In the genomic region with DNA sequence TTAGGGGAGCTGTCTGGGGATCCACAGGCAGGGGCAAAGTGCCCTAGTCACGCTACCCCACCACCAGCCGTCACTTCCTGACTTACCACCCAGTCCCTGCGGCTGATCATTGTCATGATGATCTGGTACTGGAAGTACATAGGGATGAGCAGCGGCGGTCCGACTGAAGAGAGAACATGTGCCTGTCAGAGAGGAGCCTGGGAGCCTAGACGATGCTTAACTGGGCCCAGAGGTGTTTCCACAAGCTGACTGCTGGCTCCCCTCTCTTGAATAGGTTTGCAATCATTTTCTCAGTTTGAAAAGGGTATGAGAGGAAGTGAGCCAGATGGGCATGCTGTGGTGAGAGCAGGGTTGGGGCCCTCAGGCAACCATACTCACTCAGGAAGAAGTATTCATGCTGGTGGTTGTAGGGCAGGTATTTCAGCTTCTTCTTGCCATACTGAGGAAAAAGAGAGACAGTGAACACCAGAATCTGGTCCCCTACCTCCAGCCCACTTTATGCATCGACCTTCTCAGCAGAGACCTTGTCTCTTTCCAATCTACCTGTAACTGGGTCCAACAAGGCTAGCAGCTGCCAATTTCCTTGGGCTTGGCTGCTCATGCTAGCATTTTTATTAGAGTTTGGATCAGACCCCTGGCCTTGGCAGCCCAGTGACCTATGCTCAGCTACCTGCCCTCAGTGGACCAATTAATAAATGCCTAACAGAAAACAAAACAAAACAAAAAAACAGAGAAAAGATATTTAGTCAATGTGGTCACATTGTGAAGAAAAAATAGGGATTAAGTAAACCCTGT, we compare ENCODE assay signal across 12 mouse cellular contexts. TPM values are rescaled to one million over a fixed set of nuclear protein-coding genes. Genes with fewer than 3 reads are reported as not detected.
DNase-seq lines count a peak whose midpoint lies in the region; ATAC-seq and TF ChIP-seq lines count a peak whose summit lies in the region.
"Had no signal": no experiment of that assay in that cellular context is flagged by ENCODE, and none has a peak within 500 bp of the region (broad histone marks: within the 10 kb centered on the region; RNA-seq: fewer than 3 reads in every experiment).

No protein-coding gene starts in this region.

- no peak for ATAC-seq in liver, postnatal 0 days
- ATAC-seq in liver, embryonic 11.5 days (replicated peaks; ENCODE audit: low FRiP score): no peak
- ATAC-seq in megakaryocyte progenitor cell, adult 5-6 weeks (replicated peaks; ENCODE audit: poor library complexity): peak; percentile 37
- ATAC-seq in monocyte, adult 5-6 weeks (replicated peaks; ENCODE audit: insufficient number of reproducible peaks, low FRiP score, low TSS enrichment, poor library complexity, severe bottlenecking): no peak
- ATAC-seq: inflammation-experienced regulatory T-cells, adult 6 months had no signal

- 0 out of 2 replicates have a peak overlapping the region, but pooled peaks have one; percentile 3 for H3K27ac ChIP-seq in liver, postnatal 0 days (ENCODE audit: low read depth)
- no peak overlapping the region for H3K27ac ChIP-seq in liver, embryonic 11.5 days (ENCODE audit: low read depth, low read length)
- H3K27ac ChIP-seq: embryonic facial prominence, embryonic 12.5 days; midbrain, embryonic 10.5 days had no signal

- DNase-seq in heart, adult 11 months: peak; percentile 88
- DNase-seq in heart, postnatal 14 days: no peak
- DNase-seq in liver, postnatal 0 days: no peak
- no peak for DNase-seq in liver, embryonic 11.5 days (ENCODE audit: low spot score)
- no peak for DNase-seq in retina, embryonic 14.5 days (ENCODE audit: low spot score)
- DNase-seq in heart, adult 18-20 months: no peak
- DNase-seq: cerebellum, adult 9-10 months had no signal

- no peaks in the 10 kb centered on the region for H3K27me3 ChIP-seq in liver, postnatal 0 days (ENCODE audit: insufficient read depth, low read length)
- no peaks in the 10 kb centered on the region for H3K27me3 ChIP-seq in liver, embryonic 11.5 days (replicated peaks; ENCODE audit: control insufficient read depth, insufficient read depth, low read length)
- H3K27me3 ChIP-seq: embryonic facial prominence, embryonic 12.5 days had no signal

- H3K9ac ChIP-seq in liver, postnatal 0 days (replicated peaks): no peak overlapping the region
- no peak overlapping the region for H3K9ac ChIP-seq in liver, embryonic 11.5 days (ENCODE audit: low read depth, low read length)
- H3K9ac ChIP-seq: embryonic facial prominence, embryonic 12.5 days had no signal

- intact Hi-C loops in heart, postnatal 14 days (cut with DNase I): no loop called here

- H3K36me3 ChIP-seq in liver, postnatal 0 days (replicated peaks; ENCODE audit: insufficient read depth, low read length): peaks cover 54% of the 10 kb centered on the region
- peaks cover 70% of the 10 kb centered on the region for H3K36me3 ChIP-seq in liver, embryonic 11.5 days (ENCODE audit: control insufficient read depth, insufficient read depth, low read length)

- no peaks in the 10 kb centered on the region for H3K9me3 ChIP-seq in liver, postnatal 0 days (ENCODE audit: low read length)
- no peaks in the 10 kb centered on the region for H3K9me3 ChIP-seq in liver, embryonic 11.5 days (ENCODE audit: control insufficient read depth, low read length)
- H3K9me3 ChIP-seq: embryonic facial prominence, embryonic 12.5 days; midbrain, embryonic 10.5 days had no signal

- 80% methylated on average over 8 of the region's 8 CpGs for WGBS in liver, postnatal 0 days (ENCODE audit: insufficient replicate concordance)
- WGBS in liver, embryonic 11.5 days: 88% methylated on average over 8 of the region's 8 CpGs

- TF ChIP-seq CTCF in liver, postnatal 0 days (IDR thresholded peaks at IDR 0.05; ENCODE audit: low read depth): no peak

- H3K4me1 ChIP-seq in liver, postnatal 0 days (ENCODE audit: insufficient read depth): peaks cover 13% of the 10 kb centered on the region
- H3K4me1 ChIP-seq in liver, embryonic 11.5 days (replicated peaks; ENCODE audit: control insufficient read depth, insufficient read depth, low read length): peaks cover 14% of the 10 kb centered on the region
- H3K4me1 ChIP-seq: embryonic facial prominence, embryonic 12.5 days; midbrain, embryonic 10.5 days had no signal

- no peak for TF ChIP-seq EP300 in liver, postnatal 0 days (IDR thresholded peaks at IDR 0.05; ENCODE audit: low read depth)

- no peak overlapping the region for H3K4me3 ChIP-seq in liver, postnatal 0 days (ENCODE audit: low read depth, low read length)
- H3K4me3 ChIP-seq in liver, embryonic 11.5 days (ENCODE audit: low read depth, low read length): no peak overlapping the region
- H3K4me3 ChIP-seq: embryonic facial prominence, embryonic 12.5 days; midbrain, embryonic 10.5 days had no signal

- H3K4me2 ChIP-seq in liver, postnatal 0 days (ENCODE audit: low read depth, low read length): no peak overlapping the region
- H3K4me2 ChIP-seq in liver, embryonic 11.5 days: no peak overlapping the region
- H3K4me2 ChIP-seq: embryonic facial prominence, embryonic 12.5 days had no signal

RNA-seq across cellular contexts. Expression of a gene that starts 29.0 kb away (rescaled TPM):
- total RNA-seq in heart, postnatal 14 days (2021): 10 to 100 TPM; 33.0 to 36.3 TPM
- polyA plus RNA-seq in liver, postnatal 0 days (2015; fragmentation: Nextera tagmentation; extraction: Ambion mirVana): 1.7 and 2.0 TPM in 2 replicates
- 7.2 and 7.3 TPM in 2 replicates for polyA plus RNA-seq in liver, embryonic 11.5 days (2014; fragmentation: Nextera tagmentation; extraction: Ambion mirVana)
- total RNA-seq in megakaryocyte progenitor cell, adult 5-6 weeks (2015): 1.4 and 2.1 TPM in 2 replicates
- 2.1 and 2.8 TPM in 2 replicates for total RNA-seq in megakaryocyte progenitor cell, adult 5-6 weeks (2017)
- total RNA-seq in monocyte, adult 5-6 weeks (2017): 1.1 TPM in 1 of 3 replicates, not detected in the others
- 10 to 100 TPM; 31.8 to 34.9 TPM for total RNA-seq in heart, adult 18-20 months (2021)
- polyA plus RNA-seq: inflammation-experienced regulatory T-cells, adult 6 months had no signal

RNA-seq across cellular contexts. Expression of a gene that starts 31.2 kb away (rescaled TPM):
- total RNA-seq in heart, postnatal 14 days (2021): 1 to 10 TPM; 7.8 to 9.8 TPM
- 203 and 216 TPM in 2 replicates for polyA plus RNA-seq in liver, postnatal 0 days (2015; fragmentation: Nextera tagmentation; extraction: Ambion mirVana)
- polyA plus RNA-seq in liver, embryonic 11.5 days (2014; fragmentation: Nextera tagmentation; extraction: Ambion mirVana): 48.8 and 54.3 TPM in 2 replicates
- 7.7 and 10.4 TPM in 2 replicates for total RNA-seq in megakaryocyte progenitor cell, adult 5-6 weeks (2015)
- total RNA-seq in megakaryocyte progenitor cell, adult 5-6 weeks (2017): 6.3 and 13.7 TPM in 2 replicates
- 0.57 to 3.9 TPM (median 1.2 TPM) in 3 replicates for total RNA-seq in monocyte, adult 5-6 weeks (2017)
- total RNA-seq in heart, adult 18-20 months (2021): 1 to 10 TPM; 5.2 to 5.5 TPM

Comparison
In these comparisons a context has a peak if more than half of its experiments do, and no peak if none do; other contexts are left out.
1. RNA of a gene that starts 29.0 kb away (total RNA-seq): 33.0 to 36.3 TPM in heart, postnatal 14 days and 31.8 to 34.9 TPM in heart, adult 18-20 months; 1.4 to 2.8 TPM in megakaryocyte progenitor cell, adult 5-6 weeks and 1.1 TPM in monocyte, adult 5-6 weeks; every median in the first group is over 4 times any median in the second.